8 mouse cellular contexts compared by ENCODE assay signal in genomic region chr13:52817991-52818491, GRCm38 (mm10).
A peak's percentile ranks its signal among the peaks of the same experiment; 100 is the strongest.
DNase-seq lines count a peak whose midpoint lies in the region; ATAC-seq and TF ChIP-seq lines count a peak whose summit lies in the region.

No protein-coding gene starts in this region.

- H3K4me3 ChIP-seq in liver, postnatal 0 days (ENCODE audit: low read depth, low read length), result no peak overlapping the region
- no peak overlapping the region for H3K4me3 ChIP-seq in forebrain, embryonic 14.5 days (ENCODE audit: low read depth, low read length)
- no peak overlapping the region for H3K4me3 ChIP-seq in kidney, embryonic 15.5 days (replicated peaks)

- no peak overlapping the region for H3K4me2 ChIP-seq in liver, postnatal 0 days (ENCODE audit: low read depth, low read length)
- no peak overlapping the region for H3K4me2 ChIP-seq in forebrain, embryonic 14.5 days (ENCODE audit: low read length)
- H3K4me2 ChIP-seq in kidney, embryonic 15.5 days, result no peak overlapping the region

- 48% methylated on average over 6 of the region's 6 CpGs for WGBS in liver, postnatal 0 days (ENCODE audit: insufficient replicate concordance)
- 58% methylated on average over 6 of the region's 6 CpGs for WGBS in forebrain, embryonic 14.5 days
- 44% methylated on average over 6 of the region's 6 CpGs for WGBS in kidney, embryonic 15.5 days

- no peak for TF ChIP-seq EP300 in liver, postnatal 0 days (IDR thresholded peaks at IDR 0.05; ENCODE audit: low read depth)

- ATAC-seq in liver, postnatal 0 days, result no peak
- ATAC-seq in forebrain, embryonic 14.5 days, result peak; percentile 42; the same call in 1 of the 2 replicates
- no peak for ATAC-seq in kidney, embryonic 15.5 days (replicated peaks; ENCODE audit: low FRiP score)

- peaks cover 44% of the 10 kb centered on the region for H3K4me1 ChIP-seq in liver, postnatal 0 days (ENCODE audit: insufficient read depth)
- peaks cover 17% of the 10 kb centered on the region for H3K4me1 ChIP-seq in forebrain, embryonic 14.5 days (ENCODE audit: control insufficient read depth, insufficient read depth, low read length)
- H3K4me1 ChIP-seq in kidney, embryonic 15.5 days, result peaks cover 74% of the 10 kb centered on the region

- H3K27ac ChIP-seq in liver, postnatal 0 days (ENCODE audit: low read depth), result peak overlapping the region; percentile 11; the same call in 1 of the 2 replicates
- 0 out of 2 replicates have a peak overlapping the region, but pooled peaks have one; percentile 21 for H3K27ac ChIP-seq in forebrain, embryonic 14.5 days (ENCODE audit: low read depth, low read length)
- peak overlapping the region; percentile 86 for H3K27ac ChIP-seq in kidney, embryonic 15.5 days

- DNase-seq in liver, postnatal 0 days, result no peak
- DNase-seq in liver, result no peak
- DNase-seq in forebrain, embryonic 14.5 days (ENCODE audit: low spot score), result peak; percentile 67
- peak; percentile 32 for DNase-seq in left cerebral cortex, postnatal 4 days
- DNase-seq in urinary bladder, postnatal 14 days (ENCODE audit: low spot score), result no peak
- no peak for DNase-seq in spleen, postnatal 10 days (ENCODE audit: low spot score in 2 of 2)
- DNase-seq in thymus, postnatal 25 days, result no peak

- no peaks in the 10 kb centered on the region for H3K36me3 ChIP-seq in liver, postnatal 0 days (replicated peaks; ENCODE audit: insufficient read depth, low read length)
- no peaks in the 10 kb centered on the region for H3K36me3 ChIP-seq in forebrain, embryonic 14.5 days (ENCODE audit: control insufficient read depth, insufficient read depth, low read length)
- H3K36me3 ChIP-seq in kidney, embryonic 15.5 days, result no peaks in the 10 kb centered on the region

- H3K27me3 ChIP-seq in liver, postnatal 0 days (ENCODE audit: insufficient read depth, low read length), result no peaks in the 10 kb centered on the region
- H3K27me3 ChIP-seq in forebrain, embryonic 14.5 days (replicated peaks; ENCODE audit: control insufficient read depth, insufficient read depth, low read length), result no peaks in the 10 kb centered on the region
- H3K27me3 ChIP-seq in kidney, embryonic 15.5 days, result no peaks in the 10 kb centered on the region

- H3K9me3 ChIP-seq in liver, postnatal 0 days (ENCODE audit: low read length), result no peaks in the 10 kb centered on the region
- no peaks in the 10 kb centered on the region for H3K9me3 ChIP-seq in forebrain, embryonic 14.5 days (replicated peaks; ENCODE audit: control insufficient read depth, low read length)
- no peaks in the 10 kb centered on the region for H3K9me3 ChIP-seq in kidney, embryonic 15.5 days (replicated peaks)

- no peak overlapping the region for H3K9ac ChIP-seq in liver, postnatal 0 days (replicated peaks)
- no peak overlapping the region for H3K9ac ChIP-seq in forebrain, embryonic 14.5 days (ENCODE audit: low read length)
- H3K9ac ChIP-seq in kidney, embryonic 15.5 days, result no peak overlapping the region

- TF ChIP-seq CTCF in liver, postnatal 0 days (IDR thresholded peaks at IDR 0.05; ENCODE audit: low read depth), result no peak

- intact Hi-C loops in left cerebral cortex, postnatal 4 days (cut with DNase I), result no loop called here

Comparison
In these comparisons a context has a peak if more than half of its experiments do, and no peak if none do; other contexts are left out.
1. DNase-seq: peak in forebrain, embryonic 14.5 days (single experiment) and left cerebral cortex, postnatal 4 days (single experiment); none in liver, postnatal 0 days (single experiment), liver (single experiment), urinary bladder, postnatal 14 days (single experiment), spleen, postnatal 10 days (0 of 2) and thymus, postnatal 25 days (single experiment).
2. H3K27ac ChIP-seq: peak in every context shown above with its lines; median percentile 86 in kidney, embryonic 15.5 days; 21 in forebrain, embryonic 14.5 days; 11 in liver, postnatal 0 days.